Mouse (Mus musculus) mouse embryonic stem cell (cell line): ENCODE measurements around the gene Wdr1.

Source experiments
- in situ Hi-C, 2 experiments: fragments of 300-500 bp; cut with MboI; formaldehyde crosslinking; loops; 1 replicate in 1 of 2; 3 replicates in 1 of 2; pipeline ENCODE4 v1.14.3; 2019 to 2020; ENCODE audit warnings: low sequenced_read_pairs in 2 of 2, low pct_unique_long_range_greater_than_20kb in 1 of 2, mixed read lengths in 1 of 2; ENCODE audit not compliant: unreplicated experiment in 1 of 2

Gene Wdr1

GRCm38 (mm10) chr5:38504747-38505434 is 58.1 kb downstream of the Wdr1 start:
- in situ Hi-C loops: loop anchor here in 1 of 2 experiments (25.0 kb wide), 1 partner anchor 193 kb away; the partner anchor contains the start of gene Drd5

- in situ Hi-C loops: loop anchor here in 1 of 2 experiments (25.0 kb wide), 1 partner anchor 192 kb away; the partner anchor contains the start of gene Drd5
These were observed 58.9 kb downstream of the Wdr1 start for GRCm38 (mm10) chr5:38504116-38504515.

- in situ Hi-C loops: loop anchor here in 1 of 2 experiments (25.0 kb wide), 1 partner anchor 191 kb away; the partner anchor contains the start of gene Drd5
These were observed 60.0 kb downstream of the Wdr1 start, which contains the start of gene Slc2a9 for GRCm38 (mm10) chr5:38502992-38503391. Slc2a9 (minus strand) TSS chr5:38503143.

- in situ Hi-C loops: loop anchor here in 1 of 2 experiments (25.0 kb wide), 1 partner anchor 188 kb away; the partner anchor contains the start of gene Drd5
These were observed 63.0 kb downstream of the Wdr1 start for GRCm38 (mm10) chr5:38500043-38500442.

- in situ Hi-C loops: no loop called here
These were observed 63.7 kb downstream of the Wdr1 start for GRCm38 (mm10) chr5:38499316-38499811.

GRCm38 (mm10) chr5:38498479-38498878 is 64.5 kb downstream of the Wdr1 start:
- in situ Hi-C loops: no loop called here

GRCm38 (mm10) chr5:38496491-38497057 is 66.4 kb downstream of the Wdr1 start:
- in situ Hi-C loops: no loop called here

GRCm38 (mm10) chr5:38493890-38494289 is 69.1 kb downstream of the Wdr1 start:
- in situ Hi-C loops: no loop called here

- in situ Hi-C loops: no loop called here
These were observed 71.3 kb downstream of the Wdr1 start for GRCm38 (mm10) chr5:38491763-38492162.

- in situ Hi-C loops: no loop called here
These were observed 73.3 kb downstream of the Wdr1 start for GRCm38 (mm10) chr5:38489739-38490138.

GRCm38 (mm10) chr5:38488673-38489615 is 74.1 kb downstream of the Wdr1 start:
- in situ Hi-C loops: no loop called here

GRCm38 (mm10) chr5:38488026-38488425 is 75.0 kb downstream of the Wdr1 start:
- in situ Hi-C loops: no loop called here

GRCm38 (mm10) chr5:38487247-38487646 is 75.8 kb downstream of the Wdr1 start:
- in situ Hi-C loops: no loop called here

GRCm38 (mm10) chr5:38485946-38486345 is 77.1 kb downstream of the Wdr1 start:
- in situ Hi-C loops: no loop called here

GRCm38 (mm10) chr5:38483518-38484110 is 79.4 kb downstream of the Wdr1 start:
- in situ Hi-C loops: no loop called here

GRCm38 (mm10) chr5:38480822-38481707 is 82.0 kb downstream of the Wdr1 start:
- in situ Hi-C loops: no loop called here

- in situ Hi-C loops: no loop called here
These were observed 82.9 kb downstream of the Wdr1 start for GRCm38 (mm10) chr5:38479908-38480725.
